Mouse (Mus musculus) heart, postnatal 4 days (tissue): ENCODE results near the gene Fgf2. TPM values are rescaled to one million over a fixed set of nuclear protein-coding genes. Genes with fewer than 3 reads are reported as not detected.
A peak's percentile ranks its signal among the peaks of the same experiment; 100 is the strongest.

Experiments used
- DNase-seq: peaks from one replicate; pipeline ENCODE4 v3.0.0; 2021
- total RNA-seq, 2 experiments: library from RNA; stranded (reverse); gene quantifications; 2 replicates each; pipeline ENCODE4 v1.2.3; 2021

Gene Fgf2
- total RNA-seq, result 1 to 10 TPM; 3.2 to 3.5 TPM

DNA sequence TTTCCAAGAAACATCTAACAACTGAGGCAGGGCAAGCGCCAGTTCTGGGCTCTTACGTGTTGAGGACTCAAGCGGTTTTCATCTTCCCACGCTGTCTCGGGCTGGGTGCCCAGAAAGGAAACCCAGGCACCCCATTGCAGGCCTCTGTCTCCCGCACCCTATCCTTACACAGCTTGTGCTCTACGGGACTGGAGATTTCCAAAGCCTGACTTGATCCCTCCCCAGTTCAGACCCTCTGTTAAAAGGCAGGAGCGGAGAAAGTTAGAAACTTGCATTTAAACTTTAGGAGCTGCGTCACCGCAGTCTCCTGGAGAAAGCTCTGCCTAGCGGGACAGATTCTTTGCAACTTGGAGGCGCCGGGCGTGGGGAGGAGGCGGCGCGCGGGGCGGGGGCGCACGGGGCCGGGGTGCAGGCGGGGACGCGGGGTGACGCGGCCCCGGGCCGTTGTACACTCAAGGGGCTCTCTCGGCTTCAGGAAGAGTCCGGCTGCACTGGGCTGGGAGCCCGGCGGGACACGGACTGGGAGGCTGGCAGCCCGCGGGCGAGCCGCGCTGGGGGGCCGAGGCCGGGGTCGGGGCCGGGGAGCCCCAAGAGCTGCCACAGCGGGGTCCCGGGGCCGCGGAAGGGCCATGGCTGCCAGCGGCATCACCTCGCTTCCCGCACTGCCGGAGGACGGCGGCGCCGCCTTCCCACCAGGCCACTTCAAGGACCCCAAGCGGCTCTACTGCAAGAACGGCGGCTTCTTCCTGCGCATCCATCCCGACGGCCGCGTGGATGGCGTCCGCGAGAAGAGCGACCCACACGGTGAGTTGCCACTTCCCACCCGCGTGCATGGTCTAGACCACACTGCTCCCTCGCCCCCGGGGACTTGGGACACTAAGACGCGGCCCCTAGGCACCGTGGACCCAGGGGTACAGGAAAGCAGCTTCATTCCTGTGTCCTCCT lies at the start of gene Fgf2:
Gene Fgf2 (plus strand): TSS at position 126 of the 945 bp plus-strand sequence.
- DNase-seq, result peak; percentile 61

DNA sequence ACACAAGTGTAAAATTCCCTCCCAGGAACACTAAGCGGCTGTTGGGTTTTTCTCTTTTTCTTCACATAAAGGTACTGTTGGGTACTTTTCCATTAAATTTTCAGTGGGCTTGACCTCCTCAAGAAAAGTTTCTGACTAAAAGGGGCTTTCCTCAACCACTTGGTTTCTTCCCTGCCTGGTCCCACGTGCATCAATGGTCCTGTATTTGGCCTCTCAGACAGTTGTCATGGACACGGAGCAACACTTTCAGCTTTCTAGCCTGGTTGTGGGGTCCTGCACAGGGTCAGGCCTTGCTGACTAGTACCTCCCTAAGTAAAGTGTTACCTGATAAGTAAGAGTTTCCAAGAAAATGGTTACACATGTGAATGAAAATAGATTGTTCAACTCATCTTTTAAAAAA lies 48.7 kb upstream of the Fgf2 start:
- DNase-seq, result no peak

DNA sequence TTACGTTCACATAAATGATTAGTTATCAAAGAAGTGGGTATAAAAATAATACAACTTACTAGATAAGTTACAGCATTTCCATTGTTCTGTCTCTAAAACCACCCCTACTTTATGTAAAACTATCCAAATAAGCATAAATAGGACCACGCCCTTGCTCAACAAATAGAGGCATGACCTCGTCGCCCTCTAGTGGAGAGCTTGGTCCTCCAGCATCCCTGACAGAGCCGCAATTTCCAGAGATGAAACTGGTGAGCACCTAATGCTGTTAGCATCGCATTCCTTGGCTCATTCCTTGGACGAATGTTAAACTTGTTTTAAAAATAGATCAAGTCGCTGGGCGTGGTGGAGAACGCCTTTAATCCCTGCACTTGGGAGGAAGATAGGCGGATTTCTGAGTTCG lies 45.5 kb upstream of the Fgf2 start:
- peak; percentile 50 for DNase-seq

DNA sequence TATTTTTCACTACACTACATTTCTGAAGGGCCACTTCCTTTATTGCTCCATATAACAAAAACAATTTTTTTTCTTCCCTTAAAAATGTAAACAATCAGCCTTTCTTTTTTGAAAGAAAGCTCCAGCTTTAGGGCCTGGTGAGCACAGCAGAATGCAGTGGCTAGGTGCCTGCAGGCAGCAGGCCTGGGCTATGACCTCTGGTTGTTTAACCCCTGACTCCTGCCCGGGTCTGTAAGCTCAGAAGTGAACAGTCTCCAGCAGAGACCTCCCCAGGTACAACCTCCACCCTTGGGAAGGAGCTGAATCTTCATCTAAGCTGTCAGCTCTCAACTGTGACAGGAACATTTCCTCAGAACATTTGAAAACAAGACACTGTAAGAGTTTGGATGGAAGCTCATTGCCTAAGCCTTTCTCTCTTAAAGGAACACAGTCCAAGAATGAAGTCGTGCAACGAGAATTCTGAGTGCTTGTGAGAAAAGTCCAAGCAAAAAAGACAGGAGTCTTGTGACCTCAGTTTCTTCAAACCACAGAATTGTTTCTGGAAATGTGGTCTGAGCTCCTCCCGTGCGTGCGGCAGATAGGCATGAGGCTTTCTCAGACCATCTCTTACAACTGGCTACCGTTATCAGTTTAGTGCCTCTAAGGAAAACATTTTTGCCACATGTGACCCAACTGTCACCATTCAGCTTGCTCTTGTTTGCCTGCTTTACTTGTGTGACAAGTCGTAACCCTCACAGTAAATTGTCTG lies 44.6 kb upstream of the Fgf2 start:
- DNase-seq, result no peak

DNA sequence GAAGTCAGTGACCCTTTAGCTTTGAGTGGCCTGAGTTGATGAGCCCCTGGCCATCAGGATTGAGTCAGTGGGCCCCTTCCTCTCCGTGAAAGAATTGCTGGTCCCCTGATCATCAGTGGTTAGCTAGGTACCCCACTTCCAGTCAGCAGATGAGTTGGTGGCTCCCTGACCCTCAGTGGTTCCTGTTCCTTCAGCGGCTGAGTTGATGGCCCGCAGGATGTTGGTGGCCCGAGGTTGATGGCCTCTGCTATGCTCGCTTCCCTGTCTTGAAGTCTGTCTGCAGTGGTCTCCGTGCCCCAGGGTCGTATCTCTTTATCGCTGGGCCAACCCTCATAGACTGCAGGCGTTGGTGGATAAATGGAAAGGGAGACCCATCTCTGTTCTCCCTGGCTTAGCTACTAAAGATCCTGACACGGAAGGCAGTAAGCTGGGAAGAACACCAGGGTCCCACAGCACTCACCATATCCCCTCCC lies 36.2 kb upstream of the Fgf2 start:
- DNase-seq, result no peak

DNA sequence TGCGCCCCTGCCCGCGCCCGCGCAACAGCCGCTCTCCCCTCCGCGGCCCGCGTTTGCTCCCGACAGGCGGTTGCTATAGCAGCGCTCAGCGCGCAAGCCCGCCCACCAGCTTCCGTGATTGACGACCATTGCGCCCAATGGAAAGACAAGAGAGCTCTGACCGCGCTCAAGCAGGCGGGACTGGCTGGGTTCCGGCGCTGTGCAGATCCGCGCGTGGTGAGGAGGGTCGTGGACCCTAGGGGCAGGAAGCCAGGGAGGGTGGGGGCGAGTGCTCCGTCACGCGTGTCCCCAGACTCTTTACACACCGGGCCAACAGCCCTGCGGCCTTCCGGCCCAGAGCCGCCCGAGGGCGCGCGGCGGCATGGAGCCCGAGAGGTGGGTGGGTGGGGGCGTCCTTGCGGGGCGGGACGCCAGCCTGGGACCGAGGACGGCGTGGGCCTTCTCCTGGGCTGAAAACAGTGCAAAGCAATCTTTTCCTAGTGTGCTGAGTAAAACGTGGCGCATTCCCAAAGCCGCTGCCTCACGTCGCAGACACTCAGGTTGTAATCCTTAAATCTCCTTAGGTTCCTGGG lies 35.7 kb upstream of the Fgf2 start, which contains the start of the genes Bbs12 and Cetn4:
Gene Bbs12 (plus strand): TSS at position 185 of the 572 bp plus-strand sequence.
Gene Cetn4 (minus strand): TSS at position 339 of the 572 bp plus-strand sequence.
- peak; percentile 99 for DNase-seq

DNA sequence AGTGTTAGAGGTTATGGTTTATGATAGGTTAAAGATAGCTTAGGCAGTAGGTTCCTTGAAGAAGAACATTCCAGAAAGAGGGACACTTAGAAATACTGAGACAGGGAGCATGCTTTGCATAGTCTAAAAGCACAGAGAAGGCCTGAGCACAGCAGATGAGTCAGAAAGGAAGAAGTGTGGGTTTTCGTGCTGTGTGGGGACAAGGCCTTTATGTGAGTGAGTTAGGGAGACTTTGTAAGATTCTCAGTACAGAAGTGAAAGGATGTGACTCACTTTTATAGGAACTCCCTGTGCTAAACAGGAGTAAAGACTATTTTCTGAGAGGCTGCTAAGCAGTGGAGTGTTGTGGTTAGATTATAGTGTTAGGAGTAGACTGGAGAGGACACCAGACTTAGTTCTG lies 34.8 kb upstream of the Fgf2 start:
- no peak for DNase-seq

DNA sequence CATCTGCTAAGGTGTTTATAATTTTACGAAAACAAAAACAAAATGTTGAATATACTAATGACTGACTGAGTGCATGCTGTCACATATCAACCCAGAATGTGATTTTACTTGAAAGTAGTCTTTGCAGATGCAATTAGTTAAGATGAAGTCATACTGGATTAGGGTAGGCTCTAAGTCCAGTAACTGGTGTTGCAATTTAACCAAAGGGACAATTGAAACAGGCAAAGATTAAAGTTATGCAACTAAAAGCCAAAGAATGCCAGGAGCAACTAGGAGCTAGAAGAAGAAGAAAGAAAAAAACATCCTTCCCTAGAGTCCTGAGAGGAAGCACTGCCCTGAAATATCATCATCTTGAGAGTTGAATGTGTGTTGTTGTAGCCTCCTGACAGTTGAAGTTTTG lies 31.9 kb upstream of the Fgf2 start:
- DNase-seq, result no peak

DNA sequence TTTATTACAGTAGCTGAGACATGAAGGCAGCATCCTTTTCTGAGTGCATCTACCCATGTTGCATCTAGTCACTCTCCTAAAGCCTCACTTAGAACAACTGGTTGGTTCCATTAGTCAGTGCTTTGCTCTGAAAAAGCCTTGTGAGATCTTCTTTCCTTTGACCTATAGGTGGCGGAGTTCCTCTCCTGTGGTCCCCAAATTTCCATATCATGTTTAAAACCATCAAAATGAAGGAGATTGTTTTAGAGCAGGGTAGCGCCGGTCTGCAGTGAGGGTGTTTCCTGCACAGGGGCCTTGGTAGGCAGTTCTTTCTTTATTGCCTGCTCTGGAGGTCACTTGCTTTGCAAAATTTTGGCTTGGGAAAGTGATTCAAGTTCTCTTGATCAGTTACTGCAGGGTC lies 23.8 kb upstream of the Fgf2 start:
- DNase-seq, result peak; percentile 18

DNA sequence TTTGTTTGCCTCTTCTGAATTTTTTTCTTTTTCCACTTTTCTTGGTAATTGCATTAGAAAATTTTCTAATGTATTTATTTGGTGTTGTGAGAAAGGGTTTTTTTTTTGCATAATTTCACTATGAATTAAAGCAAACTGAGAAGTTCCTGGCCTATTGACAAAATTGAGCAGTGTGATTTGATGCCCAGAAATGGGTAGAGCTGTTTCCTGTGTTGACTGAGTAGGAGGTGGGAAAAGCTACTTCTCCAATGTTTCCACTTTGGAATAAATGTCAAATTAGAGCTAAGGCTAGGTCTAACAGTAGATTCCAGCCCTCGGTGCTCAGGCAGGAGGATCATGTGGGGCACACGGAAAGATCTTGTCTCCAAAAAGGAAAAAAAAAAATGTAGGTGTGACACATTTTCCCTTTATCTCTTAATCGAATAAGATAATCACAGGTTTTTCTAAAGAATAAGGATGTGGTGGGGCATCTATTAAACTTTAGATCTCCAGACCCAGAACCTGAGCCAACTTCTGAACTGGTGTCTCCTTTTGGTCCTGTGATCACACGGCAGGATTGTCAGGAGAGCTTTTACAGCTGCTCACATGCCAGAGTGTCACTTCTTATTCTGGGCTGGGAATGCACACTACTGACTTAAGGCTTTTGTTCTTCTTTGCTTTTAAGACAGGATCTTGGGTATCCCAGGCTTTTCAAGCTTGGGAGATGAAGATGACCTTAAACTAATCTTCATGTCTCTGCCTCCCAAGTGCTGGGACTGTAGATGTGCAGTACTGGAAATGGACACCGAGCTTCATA lies 22.6 kb upstream of the Fgf2 start:
- no peak for DNase-seq

DNA sequence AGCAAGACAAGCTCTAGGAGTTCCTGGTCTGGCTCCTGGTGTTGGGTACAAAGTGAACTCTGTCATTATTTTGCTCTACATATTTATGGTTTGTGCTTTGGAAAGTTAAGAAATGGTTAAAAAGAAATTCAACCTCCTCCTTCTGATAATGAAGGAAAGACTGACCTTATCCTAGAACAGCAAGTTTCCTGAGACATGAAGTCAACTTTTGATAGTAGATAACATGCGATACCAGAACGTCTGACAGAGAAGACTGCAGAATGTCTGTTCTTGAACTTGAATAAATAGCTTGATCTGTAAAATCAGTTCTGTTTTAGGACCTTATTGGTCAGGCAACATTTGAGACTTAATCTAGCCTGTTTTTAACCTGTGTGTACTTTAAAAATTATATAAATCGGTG lies 21.5 kb upstream of the Fgf2 start:
- no peak for DNase-seq

DNA sequence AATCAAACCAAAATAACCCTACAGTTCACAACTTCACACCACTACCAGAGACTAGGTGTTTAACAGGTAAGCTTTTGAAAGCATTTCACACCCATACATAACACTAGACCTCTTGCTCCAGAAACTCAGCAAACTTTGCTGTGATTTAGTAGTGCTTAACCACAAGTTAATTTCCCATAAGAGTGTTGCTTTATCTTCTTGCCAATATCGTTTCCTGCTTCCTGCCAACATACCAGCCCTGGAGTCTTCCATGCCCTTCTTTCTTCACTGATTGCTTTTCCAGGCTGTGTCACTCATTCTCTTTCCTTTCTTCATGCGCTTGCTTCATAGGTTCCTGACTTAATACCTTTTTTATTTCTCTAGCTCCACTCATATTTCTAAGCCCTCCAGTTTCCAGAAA lies 19.7 kb upstream of the Fgf2 start:
- DNase-seq, result no peak

DNA sequence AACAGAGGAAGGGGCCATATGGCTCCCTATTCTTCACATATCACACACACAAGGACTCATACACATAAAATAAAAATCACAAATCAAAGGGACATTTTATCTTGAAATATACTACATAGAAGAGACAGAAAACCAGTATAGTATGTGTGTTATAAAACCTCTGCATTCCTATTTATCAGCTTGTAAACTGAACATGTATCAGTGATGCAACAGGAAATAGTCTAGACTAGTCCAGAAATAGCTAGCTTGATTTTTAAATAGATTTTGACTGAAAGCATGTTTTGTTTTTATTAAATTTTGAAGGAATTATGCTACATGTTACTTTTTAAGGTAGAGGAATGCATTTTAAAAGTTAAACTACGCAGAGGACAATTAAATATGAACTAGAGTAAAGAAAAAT lies 18.2 kb upstream of the Fgf2 start:
- no peak for DNase-seq

DNA sequence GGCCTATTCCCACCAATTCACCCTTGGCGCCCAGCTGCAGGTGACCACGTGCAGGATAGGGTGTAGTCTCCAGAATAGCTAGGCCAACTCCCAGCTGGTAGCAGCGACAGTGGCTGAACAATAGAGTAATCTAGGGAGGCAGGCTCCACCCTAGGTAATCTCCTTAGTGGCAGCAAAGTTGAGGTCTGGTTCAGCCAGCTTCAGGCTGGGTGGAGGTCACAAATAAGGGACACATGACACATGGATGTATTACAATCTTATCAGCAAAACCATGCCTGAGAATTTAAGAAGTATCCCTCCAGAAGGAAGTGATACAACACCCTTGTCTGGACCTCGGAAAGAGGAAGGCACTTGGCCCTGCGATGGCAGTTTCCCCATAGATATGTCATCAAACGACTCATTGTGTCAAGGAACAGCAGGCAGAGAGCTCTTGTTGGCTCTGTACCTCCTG lies 16.1 kb upstream of the Fgf2 start:
- DNase-seq, result no peak

DNA sequence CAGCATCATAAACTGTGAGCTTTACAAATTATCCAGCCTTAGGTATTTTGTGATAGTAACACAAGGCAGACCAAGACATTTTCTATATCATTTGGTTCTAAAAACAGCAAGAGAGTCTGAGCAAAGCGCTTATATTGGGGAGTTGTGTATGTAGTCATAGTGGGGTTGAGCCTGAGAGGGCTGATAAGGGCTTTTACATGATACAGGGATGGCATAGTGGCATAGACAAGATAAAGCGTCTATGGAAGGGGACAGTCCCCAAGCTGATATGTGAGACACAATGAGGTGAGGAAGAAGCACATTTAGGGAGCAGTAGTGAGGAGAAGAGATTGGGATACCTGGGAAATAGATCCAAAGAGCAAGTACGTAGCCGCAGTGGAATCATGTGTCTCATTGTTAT lies 14.1 kb upstream of the Fgf2 start:
- no peak for DNase-seq

DNA sequence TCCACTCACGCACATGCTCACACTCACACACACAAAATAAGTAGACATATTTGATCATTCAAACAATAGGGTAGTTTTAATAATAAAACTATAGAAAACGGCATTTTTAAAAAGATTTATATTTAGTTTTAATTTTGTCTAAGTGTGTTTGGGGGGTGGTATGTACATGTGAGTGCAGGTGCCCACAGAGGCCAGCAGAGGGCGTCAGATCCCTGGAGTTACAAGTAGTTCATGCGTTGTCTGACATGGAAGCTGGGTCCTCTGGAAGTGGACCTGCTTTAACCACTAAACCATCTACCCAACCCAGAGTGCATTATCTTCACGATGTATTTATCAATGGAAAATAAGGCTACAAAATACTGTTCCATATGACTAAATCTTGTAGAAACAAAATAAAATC lies 7.0 kb upstream of the Fgf2 start:
- DNase-seq, result peak; percentile 40

DNA sequence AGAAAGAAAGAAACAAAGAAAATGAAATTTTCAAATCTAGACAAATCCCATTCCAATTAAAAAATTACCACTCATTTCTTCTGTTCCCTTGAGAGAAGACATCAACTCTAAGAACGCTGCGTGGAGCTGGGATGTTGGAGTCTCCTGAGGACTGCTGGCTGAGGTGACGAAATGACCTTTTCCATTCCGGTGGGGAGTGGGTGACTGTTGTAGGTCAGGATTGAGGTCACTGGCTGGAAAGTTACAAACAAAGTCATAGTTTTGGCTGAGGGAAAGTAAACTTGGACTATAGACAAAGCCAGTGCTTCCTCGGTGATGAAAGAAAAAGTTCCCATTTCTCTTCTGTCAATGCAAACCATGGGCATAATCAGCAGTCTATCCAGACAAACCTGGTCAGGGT lies 5.3 kb upstream of the Fgf2 start:
- no peak for DNase-seq

DNA sequence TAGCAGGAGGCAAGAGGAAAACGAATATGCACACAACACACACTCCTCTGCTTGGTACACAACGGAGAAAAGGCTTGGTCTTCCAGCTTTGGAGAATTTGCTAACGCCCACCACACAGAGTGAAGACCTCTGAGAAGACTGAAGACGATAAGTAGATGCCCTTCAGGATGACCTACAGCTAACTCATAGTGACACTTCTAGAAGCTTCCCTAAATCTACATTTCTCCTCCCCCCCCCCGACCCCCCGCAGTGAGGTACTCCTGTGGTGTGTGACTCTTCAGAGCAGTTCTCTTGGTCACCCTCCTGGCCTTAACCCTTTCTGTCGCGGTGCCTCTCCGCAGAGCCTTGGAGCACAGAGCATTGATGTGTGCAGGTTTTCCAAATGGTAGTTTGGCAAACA lies 475 bp upstream of the Fgf2 start:
- no peak for DNase-seq

DNA sequence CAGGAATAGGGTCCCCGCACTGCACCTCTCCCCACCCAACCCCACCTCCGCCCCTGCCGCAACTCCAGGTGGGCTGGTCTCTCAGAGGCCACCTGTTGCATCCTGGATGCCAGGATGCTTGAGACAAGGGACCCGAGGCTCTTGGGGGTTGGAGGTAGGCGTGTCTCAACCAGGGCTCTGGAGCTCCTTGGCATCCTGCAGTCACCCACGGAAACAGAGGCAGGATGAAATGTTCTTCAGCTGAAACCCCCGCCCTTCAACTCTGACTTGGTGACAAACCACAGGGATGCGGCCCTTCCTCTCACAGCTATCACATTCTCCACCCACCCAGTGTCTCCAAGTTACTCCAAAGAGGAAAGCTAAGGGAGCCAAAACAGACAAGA lies 1.0 kb downstream of the Fgf2 start:
- DNase-seq, result no peak

DNA sequence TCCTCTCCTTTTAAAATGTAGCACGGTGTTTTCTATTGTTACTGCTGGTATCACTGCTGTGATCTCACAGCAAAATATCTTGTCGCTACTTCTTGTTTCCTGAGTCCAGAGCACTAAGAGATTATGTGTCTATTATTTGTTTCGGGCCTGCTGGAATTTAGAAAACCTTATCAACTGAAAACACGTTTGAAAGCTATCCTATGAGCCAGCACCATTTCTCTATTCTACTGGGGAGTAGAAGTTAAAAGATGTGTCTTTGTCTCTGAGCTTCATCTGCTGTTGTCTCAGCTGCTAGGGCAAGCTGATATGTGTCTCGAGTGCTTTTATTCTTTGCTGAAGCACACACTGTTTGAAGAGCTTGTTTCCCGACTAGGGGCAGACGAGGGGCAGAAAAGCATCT lies 2.2 kb downstream of the Fgf2 start:
- DNase-seq, result no peak

DNA sequence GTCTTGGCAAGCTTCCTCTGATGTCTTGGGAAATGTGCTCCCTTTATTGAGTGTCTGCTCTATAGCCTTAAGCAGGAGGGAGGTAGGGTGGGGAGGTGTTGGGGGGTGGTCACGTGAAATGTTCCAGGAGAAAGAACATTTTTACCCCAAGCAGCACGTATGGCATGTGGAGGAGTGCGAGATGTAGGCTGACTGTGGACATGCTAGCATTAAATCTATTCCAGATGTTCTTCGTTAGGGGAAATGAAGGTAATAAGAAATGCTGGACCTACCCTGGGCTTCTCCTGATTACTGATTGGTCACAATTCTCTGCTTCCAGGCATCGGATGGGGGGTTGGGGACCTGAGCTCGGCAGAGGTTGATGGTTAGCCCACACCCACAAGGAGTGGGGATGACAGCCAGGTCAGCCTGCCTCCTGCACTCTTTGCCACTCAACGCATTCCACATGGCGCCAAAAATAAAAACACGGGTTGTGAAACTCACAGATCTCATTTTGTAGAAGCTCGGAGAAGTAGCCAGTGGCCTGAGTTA lies 5.9 kb downstream of the Fgf2 start:
- DNase-seq, result no peak

DNA sequence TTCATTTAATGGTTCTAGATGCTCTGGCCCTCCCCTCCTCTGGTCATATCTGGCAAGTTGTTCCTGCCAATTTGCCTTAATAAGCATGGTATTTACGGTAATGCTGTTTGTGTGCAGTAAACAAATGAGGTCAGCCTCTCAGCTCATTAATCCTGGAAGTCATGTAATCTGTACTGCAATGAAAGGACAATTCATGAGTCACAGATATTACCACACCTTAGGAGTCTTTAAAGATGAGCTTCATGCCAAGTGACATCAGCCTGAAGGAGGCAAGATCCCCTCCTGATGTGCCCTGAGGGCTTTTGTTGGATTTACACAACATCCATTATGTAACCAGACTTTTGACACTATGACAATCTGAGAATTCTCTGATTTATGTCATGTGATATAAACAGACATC lies 6.6 kb downstream of the Fgf2 start:
- no peak for DNase-seq
